Mouse (Mus musculus): Measurements from ENCODE around the gene Dnajc30.

DNA sequence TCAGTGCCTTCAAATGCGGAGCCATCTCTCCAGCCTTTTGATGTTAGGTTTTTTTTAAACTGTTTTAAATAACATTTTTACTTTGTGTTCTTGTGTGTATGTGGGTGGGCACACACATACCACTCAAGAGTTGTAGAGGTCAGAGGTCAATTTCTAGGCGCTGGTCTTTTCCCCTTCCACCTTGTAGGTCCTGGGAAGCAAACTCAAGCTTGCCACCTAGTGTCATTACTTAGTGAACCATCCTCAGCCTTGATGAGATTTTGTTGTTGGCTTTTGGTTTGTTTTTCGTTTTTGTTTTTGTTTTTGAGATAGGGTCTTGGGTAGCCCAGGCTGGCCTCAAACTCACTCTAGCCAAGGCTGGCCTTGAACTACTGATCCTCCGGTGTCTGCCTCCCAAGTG, 11.7 kb downstream of the Dnajc30 start:
- TF ChIP-seq POLR2A (IDR thresholded peaks at IDR 0.05; ENCODE audit: borderline replicate concordance, extremely low read depth, low read depth, low read length) = no peak
- TF ChIP-seq CTCF (IDR thresholded peaks at IDR 0.05; ENCODE audit: insufficient read depth, low read length) = no peak
